Mouse (Mus musculus) liver, postnatal 0 days (tissue): ENCODE data around the gene Draxin. TPM values are rescaled to one million over a fixed set of nuclear protein-coding genes. Genes with fewer than 3 reads are reported as not detected.
"Not testable (repeated sequence)": the region's sequence is repeated elsewhere in the genome, so short reads cannot be mapped to it uniquely, and the experiment has no call there.

Experiments
- ATAC-seq: fragments of 200-750 bp; cut with Nextera tagmentation; 2 replicates; pipeline ENCODE4 v1.8.0; 2017; ENCODE audit warnings: mild to moderate bottlenecking, moderate library complexity
- DNase-seq: peaks from one replicate; pipeline ENCODE4 v3.0.0-alpha.2; 2016
- H3K27ac ChIP-seq: fragments of 300-500 bp; sonication (generic); 2 replicates; pipeline ENCODE4 v1.5.1; 2014; ENCODE audit warnings: antibody characterized with exemption, moderate library complexity, mild to moderate bottlenecking, low read depth
- H3K27me3 ChIP-seq: fragments of 300-500 bp; sonication (generic); 2 replicates; pipeline ENCODE4 v1.6.1; 2014; ENCODE audit warnings: low read length, control low read depth, mixed read lengths; ENCODE audit not compliant: insufficient read depth
- H3K36me3 ChIP-seq: fragments of 300-500 bp; sonication (generic); replicated peaks from 2 replicates; pipeline ENCODE4 v1.6.1; 2014; ENCODE audit warnings: mild to moderate bottlenecking, control low read depth, low read length, moderate library complexity, mixed read lengths; ENCODE audit not compliant: insufficient read depth
- H3K4me1 ChIP-seq: fragments of 300-500 bp; sonication (generic); 2 replicates; pipeline ENCODE4 v1.6.1; 2014; ENCODE audit warnings: antibody characterized with exemption, mild to moderate bottlenecking, control low read depth; ENCODE audit not compliant: insufficient read depth
- H3K4me2 ChIP-seq: fragments of 300-500 bp; sonication (generic); 2 replicates; pipeline ENCODE4 v1.6.1; 2014; ENCODE audit warnings: low read depth, mild to moderate bottlenecking, low read length, moderate library complexity, mixed read lengths
- H3K4me3 ChIP-seq: fragments of 300-500 bp; sonication (generic); 2 replicates; pipeline ENCODE4 v1.5.1; 2014; ENCODE audit warnings: low read depth, low read length
- H3K9ac ChIP-seq: fragments of 300-500 bp; sonication (generic); replicated peaks from 2 replicates; pipeline ENCODE4 v1.6.1; 2014; ENCODE audit warnings: mild to moderate bottlenecking, moderate library complexity
- H3K9me3 ChIP-seq: fragments of 300-500 bp; sonication (generic); 2 replicates; pipeline ENCODE4 v1.6.1; 2016; ENCODE audit warnings: mild to moderate bottlenecking, control low read depth, low read length, mixed read lengths
- CTCF ChIP-seq: sonication (generic); IDR thresholded peaks from 2 replicates; pipeline ENCODE4 v1.5.1; 2016; ENCODE audit warnings: antibody characterized with exemption, low read depth
- EP300 ChIP-seq: IDR thresholded peaks from 2 replicates; pipeline ENCODE4 v1.6.1; 2016; ENCODE audit warnings: antibody characterized with exemption, low read depth, mild to moderate bottlenecking
- WGBS: fragments of 180-500 bp; shearing (Covaris S2); extraction: QIAGEN DNeasy Blood & Tissue Kit; methylation state at CpG from one replicate; pipeline ENCODE4 v1.1.7; 2014; ENCODE audit not compliant: insufficient replicate concordance; 5-methylcytosine and 5-hydroxymethylcytosine counted together
- polyA plus RNA-seq: library from polyadenylated mRNA; unstranded; fragments of >200 nt; fragmentation: Nextera tagmentation; extraction: Ambion mirVana; gene quantifications from 2 replicates; pipeline ENCODE4 v1.2.1, GENCODE M21; 2015

The Draxin gene
- polyA plus RNA-seq, 1 experiment from 2014 or later, result 0.04 TPM

GRCm38 (mm10) chr4:148121982-148122693, 8.4 kb downstream of the Draxin start:
- no peak for ATAC-seq

GRCm38 (mm10) chr4:148121362-148121761, 9.1 kb downstream of the Draxin start:
- DNase-seq (no peak), ATAC-seq (no peak)
- Histone ChIP-seq H3K9ac (no peak overlapping the region), H3K27me3 (no peaks in the 10 kb centered on the region), H3K27ac (no peak overlapping the region), H3K36me3 (no peaks in the 10 kb centered on the region), H3K4me3 (no peak overlapping the region), H3K4me2 (no peak overlapping the region), H3K4me1 (no peaks in the 10 kb centered on the region), H3K9me3 (0 out of 2 replicates have a peak, but pooled peaks cover 2% of the 10 kb centered on the region)
- no peak for TF ChIP-seq EP300
- no peak for TF ChIP-seq CTCF
- 73% methylated on average over 4 of the region's 4 CpGs for WGBS

More at GRCm38 (mm10) chr4:148121982-148122693, 8.4 kb downstream of the Draxin start:
- Histone ChIP-seq H3K9ac (no peak overlapping the region), H3K4me2 (no peak overlapping the region), H3K27ac (no peak overlapping the region), H3K4me3 (no peak overlapping the region), H3K36me3 (no peaks in the 10 kb centered on the region), H3K9me3 (no peaks in the 10 kb centered on the region), H3K4me1 (no peaks in the 10 kb centered on the region), H3K27me3 (no peaks in the 10 kb centered on the region)
- DNase-seq, result no peak
- TF ChIP-seq CTCF, result no peak
- TF ChIP-seq EP300, result no peak
- 40% methylated on average over 5 of the region's 6 CpGs for WGBS

GRCm38 (mm10) chr4:148120555-148120954, 9.9 kb downstream of the Draxin start:
- Histone ChIP-seq H3K27ac (no peak overlapping the region), H3K9me3 (0 out of 2 replicates have a peak, but pooled peaks cover 2% of the 10 kb centered on the region), H3K9ac (no peak overlapping the region), H3K36me3 (no peaks in the 10 kb centered on the region), H3K27me3 (no peaks in the 10 kb centered on the region), H3K4me3 (no peak overlapping the region), H3K4me2 (no peak overlapping the region), H3K4me1 (no peaks in the 10 kb centered on the region)
- 65% methylated on average over 9 of the region's 9 CpGs for WGBS
- ATAC-seq (no peak), DNase-seq (no peak)
- TF ChIP-seq EP300, result no peak
- TF ChIP-seq CTCF, result no peak

GRCm38 (mm10) chr4:148119578-148119977, 10.9 kb downstream of the Draxin start:
- WGBS, result 64% methylated on average over 9 of the region's 9 CpGs
- H3K4me3 ChIP-seq, H3K9me3 ChIP-seq, H3K4me1 ChIP-seq, H3K27ac ChIP-seq, H3K9ac ChIP-seq, DNase-seq, H3K4me2 ChIP-seq, H3K27me3 ChIP-seq, H3K36me3 ChIP-seq: not testable (repeated sequence)
- peak; percentile 70 for ATAC-seq
- TF ChIP-seq CTCF, result peak; percentile 41; the same call in 1 of the 2 replicates

- DNase-seq, result no peak
- no peak for ATAC-seq
- H3K9me3 ChIP-seq, result 0 out of 2 replicates have a peak, but pooled peaks cover 2% of the 10 kb centered on the region
- peak; percentile 56 for TF ChIP-seq CTCF
- no peak for TF ChIP-seq EP300
- no peaks in the 10 kb centered on the region for H3K36me3 ChIP-seq
- H3K4me2 ChIP-seq, result no peak overlapping the region
- 63% methylated on average over 4 of the region's 4 CpGs for WGBS
- no peak overlapping the region for H3K27ac ChIP-seq
- no peak overlapping the region for H3K9ac ChIP-seq
- peaks cover 12% of the 10 kb centered on the region; the same call in 1 of the 2 replicates for H3K27me3 ChIP-seq
- H3K4me3 ChIP-seq, result no peak overlapping the region
- 0 out of 2 replicates have a peak, but pooled peaks cover 3% of the 10 kb centered on the region for H3K4me1 ChIP-seq
Observed at GRCm38 (mm10) chr4:148117392-148117791, 13.1 kb downstream of the Draxin start.

GRCm38 (mm10) chr4:148116657-148117056, 13.8 kb downstream of the Draxin start:
- no peaks in the 10 kb centered on the region for H3K36me3 ChIP-seq
- H3K9ac ChIP-seq, result no peak overlapping the region
- 0 out of 2 replicates have a peak, but pooled peaks cover 2% of the 10 kb centered on the region for H3K9me3 ChIP-seq
- ATAC-seq (no peak), DNase-seq (no peak)
- H3K27me3 ChIP-seq, result peaks cover 12% of the 10 kb centered on the region; the same call in 1 of the 2 replicates
- H3K27ac ChIP-seq, result no peak overlapping the region
- no peak overlapping the region for H3K4me2 ChIP-seq
- TF ChIP-seq EP300 (no peak), CTCF (peak; percentile 40)
- 0 out of 2 replicates have a peak, but pooled peaks cover 3% of the 10 kb centered on the region for H3K4me1 ChIP-seq
- no peak overlapping the region for H3K4me3 ChIP-seq
- WGBS, result 76% methylated on average over 4 of the region's 4 CpGs
